Mouse (Mus musculus): ENCODE measurements at regions not wholly inside any gene's neighbourhood (a gene's known extent, or its start where the extent isn't known, plus 50 kb on each side); places are given as distances from the start of the nearest gene placed in this dataset.

DNA sequence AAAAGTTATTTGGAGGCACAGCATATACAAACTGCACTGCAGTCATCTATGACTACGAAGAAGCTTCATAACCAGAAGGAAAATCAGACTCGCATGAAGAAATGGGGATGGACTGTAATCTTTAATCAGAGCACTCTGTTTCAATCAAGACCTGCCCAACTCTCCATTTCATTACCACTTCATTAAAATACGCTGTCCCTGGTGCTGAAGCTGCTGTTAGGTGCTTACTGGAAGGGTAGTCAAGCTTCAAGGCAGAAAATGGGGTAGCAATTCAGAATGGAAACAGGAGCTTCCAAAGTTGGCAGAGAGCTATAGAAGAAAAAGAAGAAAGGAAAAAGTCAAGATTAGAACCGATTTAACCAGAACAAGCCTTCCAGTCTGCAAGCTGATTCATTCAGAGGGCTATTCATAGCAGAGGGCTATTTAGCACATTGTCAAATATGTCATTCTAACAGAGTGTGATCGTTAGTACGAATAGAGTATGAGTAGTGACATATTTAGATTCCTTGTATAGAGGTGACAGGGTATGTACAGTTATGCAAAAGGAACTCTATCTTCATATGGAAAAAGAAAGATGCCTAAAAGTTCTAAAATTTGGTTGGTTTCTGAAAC is 195.1 kb upstream of the Sptlc3 start:
- TF ChIP-seq CTCF (IDR thresholded peaks at IDR 0.05; ENCODE audit: low read depth) (no peak), EP300 (optimal IDR thresholded peaks at IDR 0.05) (no peak)

Measured in stomach, postnatal 0 days (tissue).